Mouse (Mus musculus): ENCODE data around the gene Oprd1. TPM values are rescaled to one million over a fixed set of nuclear protein-coding genes. Genes with fewer than 3 reads are reported as not detected.
A peak's percentile ranks its signal among the peaks of the same experiment; 100 is the strongest.

Gene Oprd1
- polyA plus RNA-seq, 1 experiment from 2014 or later: 0.05 TPM

DNA sequence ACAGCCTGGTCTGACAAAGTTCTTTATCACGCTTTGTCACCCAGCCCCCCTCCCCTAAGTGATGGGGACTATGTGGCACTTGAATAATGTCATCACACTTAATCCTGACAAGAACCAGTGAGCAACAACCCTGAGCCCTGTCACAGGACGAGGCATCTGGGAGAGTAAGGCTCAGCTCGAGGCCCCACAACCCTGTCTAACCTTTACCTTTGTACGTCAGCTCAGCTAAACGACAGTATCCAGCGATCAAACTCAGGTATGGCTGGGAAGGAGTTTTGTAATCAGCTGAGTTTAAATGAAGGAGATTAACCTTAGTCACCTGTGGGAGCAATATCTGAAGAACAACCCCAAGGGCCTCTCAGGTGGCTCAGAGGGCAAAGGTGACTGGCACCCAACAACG is 12.0 kb downstream of the Oprd1 start:
- Histone ChIP-seq H3K4me1 (replicated peaks) (no peaks in the 10 kb centered on the region), H3K9me3 (replicated peaks) (no peaks in the 10 kb centered on the region), H3K27me3 (peaks cover 9% of the 10 kb centered on the region; the same call in 1 of the 2 replicates), H3K4me2 (no peak overlapping the region), H3K4me3 (replicated peaks) (no peak overlapping the region), H3K27ac (no peak overlapping the region), H3K9ac (no peak overlapping the region), H3K36me3 (no peaks in the 10 kb centered on the region)
- ATAC-seq (ENCODE audit: low read depth) (no peak), DNase-seq (no peak)
- 67% methylated on average over 7 of the region's 7 CpGs for WGBS (ENCODE audit: insufficient replicate concordance)

DNA sequence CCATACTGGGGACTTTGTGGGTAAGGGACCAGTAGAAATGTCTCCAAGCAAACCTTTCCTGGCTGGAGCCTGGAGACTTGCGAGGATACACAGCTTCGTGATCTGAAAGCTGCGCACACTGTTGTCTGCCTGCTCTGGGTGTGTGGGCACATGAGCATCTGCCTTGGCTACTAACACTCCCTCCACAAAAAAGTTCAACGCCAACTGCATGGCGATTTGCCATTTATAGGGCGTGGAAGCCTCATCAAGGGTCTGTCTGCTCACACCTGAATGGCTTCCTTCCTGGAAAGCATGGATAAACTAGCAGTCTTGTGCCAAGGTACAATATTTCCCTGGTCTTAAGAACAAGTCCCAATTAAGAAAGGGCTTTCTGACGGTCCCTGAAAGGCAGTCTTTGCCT is 12.5 kb downstream of the Oprd1 start:
- no peaks in the 10 kb centered on the region for H3K4me1 ChIP-seq (replicated peaks)
- peaks cover 9% of the 10 kb centered on the region; the same call in 1 of the 2 replicates for H3K27me3 ChIP-seq
- no peaks in the 10 kb centered on the region for H3K36me3 ChIP-seq
- 77% methylated on average over 7 of the region's 7 CpGs for WGBS (ENCODE audit: insufficient replicate concordance)
- no peak for DNase-seq
- H3K4me3 ChIP-seq (replicated peaks): no peak overlapping the region
- H3K4me2 ChIP-seq: no peak overlapping the region
- H3K27ac ChIP-seq: no peak overlapping the region
- ATAC-seq (ENCODE audit: low read depth): no peak
- no peak overlapping the region for H3K9ac ChIP-seq
- no peaks in the 10 kb centered on the region for H3K9me3 ChIP-seq (replicated peaks)

DNA sequence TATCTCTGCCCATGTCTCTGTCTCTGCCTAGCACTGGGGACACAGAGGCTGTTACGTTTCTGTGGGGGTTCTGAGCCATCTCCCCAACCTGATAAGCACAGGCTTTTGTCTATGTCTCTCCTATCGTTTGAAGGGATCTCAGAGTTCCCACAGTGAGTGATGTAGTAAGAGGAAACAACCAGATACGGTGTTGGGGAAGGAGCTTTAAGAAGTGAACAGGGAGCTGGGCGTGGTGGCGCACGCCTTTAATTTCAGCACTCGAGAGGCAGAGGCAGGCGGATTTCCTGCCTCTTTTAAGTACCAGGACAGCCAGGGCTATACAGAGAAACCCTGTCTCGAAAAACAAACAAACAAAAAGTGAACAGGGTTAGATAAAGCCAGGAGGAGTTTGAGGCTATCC is 13.2 kb downstream of the Oprd1 start:
- no peaks in the 10 kb centered on the region for H3K36me3 ChIP-seq
- ATAC-seq (ENCODE audit: low read depth): no peak
- peaks cover 9% of the 10 kb centered on the region; the same call in 1 of the 2 replicates for H3K27me3 ChIP-seq
- no peak overlapping the region for H3K4me3 ChIP-seq (replicated peaks)
- no peak overlapping the region for H3K27ac ChIP-seq
- no peaks in the 10 kb centered on the region for H3K9me3 ChIP-seq (replicated peaks)
- H3K4me1 ChIP-seq (replicated peaks): no peaks in the 10 kb centered on the region
- H3K4me2 ChIP-seq: no peak overlapping the region
- 49% methylated on average over 9 of the region's 9 CpGs for WGBS (ENCODE audit: insufficient replicate concordance)
- no peak overlapping the region for H3K9ac ChIP-seq
- no peak for DNase-seq

DNA sequence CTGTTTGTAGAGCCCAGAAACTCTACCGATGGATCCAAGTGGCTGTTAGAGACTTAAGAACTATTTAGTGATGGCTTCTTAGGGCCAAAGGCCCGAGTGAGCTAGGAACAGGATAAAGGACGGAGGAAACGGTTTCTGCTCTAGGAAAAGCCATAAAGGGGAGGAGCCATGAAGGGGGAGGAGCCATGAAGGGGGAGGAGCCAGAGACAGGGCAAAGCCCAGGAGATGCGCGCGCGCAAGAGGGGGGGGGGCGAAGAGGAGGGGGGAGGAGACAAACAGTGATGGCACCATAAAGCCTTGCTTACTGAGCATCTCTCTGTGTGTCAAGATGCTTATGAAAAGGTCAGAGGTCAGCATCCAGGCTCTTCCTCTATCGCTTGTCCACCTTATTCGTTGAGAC is 13.6 kb downstream of the Oprd1 start:
- no peaks in the 10 kb centered on the region for H3K36me3 ChIP-seq
- ATAC-seq (ENCODE audit: low read depth) (no peak), DNase-seq (peak; percentile 9)
- H3K4me1 ChIP-seq (replicated peaks): no peaks in the 10 kb centered on the region
- no peak overlapping the region for H3K4me3 ChIP-seq (replicated peaks)
- H3K9me3 ChIP-seq (replicated peaks): no peaks in the 10 kb centered on the region
- H3K4me2 ChIP-seq: no peak overlapping the region
- WGBS (ENCODE audit: insufficient replicate concordance): 55% methylated on average over 11 of the region's 11 CpGs
- H3K27me3 ChIP-seq: peaks cover 9% of the 10 kb centered on the region; the same call in 1 of the 2 replicates
- H3K9ac ChIP-seq: no peak overlapping the region
- no peak overlapping the region for H3K27ac ChIP-seq

DNA sequence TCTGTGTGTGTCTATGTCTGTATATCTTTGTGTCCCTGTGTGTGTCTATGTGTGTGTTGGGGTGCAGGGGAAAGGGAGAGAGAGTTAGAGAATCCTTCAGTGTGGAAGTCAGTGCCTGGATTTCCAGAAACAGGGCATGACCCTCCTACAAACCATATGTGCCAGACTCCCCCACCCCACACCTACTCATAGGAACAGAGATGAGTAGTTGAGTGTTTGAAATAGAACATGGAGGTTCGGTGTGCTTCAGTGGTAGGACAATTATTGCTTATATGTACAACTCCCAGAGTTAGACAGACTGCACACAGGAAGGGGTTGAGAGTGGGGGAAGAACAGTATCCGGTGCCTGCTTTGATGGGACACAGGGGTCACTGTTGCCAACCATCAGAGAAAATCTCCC is 14.2 kb downstream of the Oprd1 start:
- DNase-seq: no peak
- Histone ChIP-seq H3K4me2 (no peak overlapping the region), H3K36me3 (no peaks in the 10 kb centered on the region), H3K4me3 (replicated peaks) (no peak overlapping the region), H3K4me1 (replicated peaks) (no peaks in the 10 kb centered on the region), H3K9me3 (replicated peaks) (no peaks in the 10 kb centered on the region), H3K9ac (no peak overlapping the region), H3K27ac (no peak overlapping the region), H3K27me3 (peaks cover 9% of the 10 kb centered on the region; the same call in 1 of the 2 replicates)
- ATAC-seq (ENCODE audit: low read depth): no peak
- 65% methylated on average over 2 of the region's 2 CpGs for WGBS (ENCODE audit: insufficient replicate concordance)

DNA sequence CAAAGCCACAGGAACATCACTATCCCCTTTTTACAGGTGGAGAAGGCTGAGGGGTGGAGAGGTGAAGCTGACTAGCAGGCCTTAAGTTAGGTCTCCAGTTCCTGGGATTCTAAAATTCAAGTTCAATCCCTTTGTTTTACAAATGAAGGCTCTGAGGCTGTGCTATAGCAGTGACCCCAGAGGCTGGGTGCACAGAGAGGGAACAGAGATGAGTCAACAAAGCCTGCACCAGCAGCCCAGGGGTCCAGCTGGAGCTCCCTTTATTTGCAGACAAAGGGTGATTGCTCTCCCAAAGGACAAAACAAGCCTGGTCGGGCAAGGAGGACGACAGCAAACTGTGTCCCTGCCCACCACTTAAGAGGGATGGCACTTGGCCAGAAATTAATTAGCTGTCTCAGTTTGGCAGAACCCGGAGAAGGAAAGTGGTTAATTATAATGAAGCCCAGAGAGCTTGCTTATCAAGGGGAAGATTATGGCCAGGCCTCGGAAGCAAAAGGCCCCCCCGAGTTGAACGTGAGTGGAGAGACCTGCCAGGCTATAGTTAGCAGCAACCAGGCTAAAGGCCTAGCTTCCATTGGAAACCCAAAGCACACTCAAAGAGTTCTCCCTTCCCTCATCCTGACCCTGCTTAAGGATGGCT is 15.2 kb downstream of the Oprd1 start:
- no peak overlapping the region for H3K9ac ChIP-seq
- no peaks in the 10 kb centered on the region for H3K9me3 ChIP-seq (replicated peaks)
- H3K4me3 ChIP-seq (replicated peaks): no peak overlapping the region
- DNase-seq: no peak
- no peak for ATAC-seq (ENCODE audit: low read depth)
- no peaks in the 10 kb centered on the region for H3K36me3 ChIP-seq
- no peak overlapping the region for H3K4me2 ChIP-seq
- no peaks in the 10 kb centered on the region for H3K4me1 ChIP-seq (replicated peaks)
- H3K27me3 ChIP-seq: peaks cover 9% of the 10 kb centered on the region; the same call in 1 of the 2 replicates
- H3K27ac ChIP-seq: no peak overlapping the region
- 41% methylated on average over 6 of the region's 6 CpGs for WGBS (ENCODE audit: insufficient replicate concordance)

DNA sequence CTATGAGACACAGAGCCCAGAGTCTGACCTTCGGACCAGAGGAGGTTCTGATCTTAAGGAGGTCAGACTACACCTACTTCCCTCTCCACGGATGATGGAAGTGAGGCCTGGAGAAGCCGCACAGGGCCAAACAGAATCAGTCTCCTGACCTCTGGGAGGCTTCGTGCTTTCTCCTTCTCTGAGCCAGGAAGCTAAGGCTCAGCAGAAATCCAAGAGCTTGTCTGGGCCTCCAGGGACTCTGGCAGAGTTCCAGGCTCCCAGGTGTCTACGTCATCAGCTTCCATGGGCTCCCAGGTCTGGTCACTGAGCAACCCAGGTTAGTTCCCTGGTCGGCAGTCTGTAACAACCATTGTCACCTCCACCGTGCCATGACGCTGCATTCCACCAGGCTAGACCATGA is 17.2 kb downstream of the Oprd1 start:
- ATAC-seq (ENCODE audit: low read depth) (no peak), DNase-seq (no peak)
- Histone ChIP-seq H3K9ac (no peak overlapping the region), H3K9me3 (replicated peaks) (no peaks in the 10 kb centered on the region), H3K27me3 (no peaks in the 10 kb centered on the region), H3K4me2 (no peak overlapping the region), H3K4me3 (replicated peaks) (no peak overlapping the region), H3K36me3 (no peaks in the 10 kb centered on the region), H3K27ac (no peak overlapping the region), H3K4me1 (replicated peaks) (no peaks in the 10 kb centered on the region)
- 66% methylated on average over 8 of the region's 8 CpGs for WGBS (ENCODE audit: insufficient replicate concordance)

DNA sequence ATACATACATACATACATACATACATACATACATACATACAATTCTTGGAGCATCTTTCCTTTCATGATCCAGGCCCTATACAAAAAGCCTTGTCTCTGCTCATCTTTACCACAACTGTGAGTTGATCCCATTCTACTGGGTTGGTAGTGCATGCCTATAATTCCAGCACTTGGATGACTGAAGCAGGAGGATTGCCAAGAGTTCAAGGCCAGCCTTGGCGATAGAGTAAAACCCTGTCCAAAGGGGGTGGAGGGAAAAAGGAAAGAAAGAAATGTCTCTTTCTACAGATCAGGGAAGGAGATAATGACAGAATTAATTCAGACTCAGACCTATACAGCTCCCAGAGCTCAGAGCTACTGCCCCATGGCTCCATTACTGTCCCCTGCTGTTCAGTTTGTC is 21.1 kb downstream of the Oprd1 start:
- Histone ChIP-seq H3K4me3 (replicated peaks) (no peak overlapping the region), H3K4me1 (replicated peaks) (no peaks in the 10 kb centered on the region), H3K27ac (no peak overlapping the region), H3K27me3 (no peaks in the 10 kb centered on the region; the same call in 1 of the 2 replicates), H3K9me3 (replicated peaks) (no peaks in the 10 kb centered on the region), H3K36me3 (no peaks in the 10 kb centered on the region), H3K4me2 (no peak overlapping the region), H3K9ac (no peak overlapping the region)
- ATAC-seq (ENCODE audit: low read depth) (no peak), DNase-seq (no peak)
- 94% methylated on average over 1 of the region's 1 CpGs for WGBS (ENCODE audit: insufficient replicate concordance)

DNA sequence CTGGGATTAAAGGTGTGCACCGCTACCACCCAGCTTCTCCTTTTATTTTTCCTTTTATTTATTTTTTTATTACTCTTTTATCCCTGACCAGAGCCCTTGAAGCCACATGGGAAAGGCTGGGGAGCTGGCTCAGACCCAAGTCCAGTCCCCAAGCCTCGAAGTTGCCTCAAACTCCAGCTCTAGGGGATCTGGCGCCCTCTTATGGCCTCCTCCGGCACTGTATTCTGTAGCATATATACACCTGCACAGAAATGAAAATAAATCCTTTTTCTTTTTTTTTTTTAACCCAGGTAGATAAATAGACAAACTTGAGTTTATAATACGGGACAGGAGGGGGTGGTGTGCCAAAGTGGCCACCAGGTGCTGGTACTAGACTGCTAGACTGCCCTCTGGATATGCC is 22.6 kb downstream of the Oprd1 start:
- no peak for DNase-seq
- Histone ChIP-seq H3K36me3 (no peaks in the 10 kb centered on the region), H3K9me3 (replicated peaks) (no peaks in the 10 kb centered on the region), H3K4me3 (replicated peaks) (no peak overlapping the region), H3K27me3 (peaks cover 8% of the 10 kb centered on the region), H3K4me1 (replicated peaks) (no peaks in the 10 kb centered on the region), H3K4me2 (no peak overlapping the region), H3K27ac (no peak overlapping the region), H3K9ac (no peak overlapping the region)
- no peak for ATAC-seq (ENCODE audit: low read depth)
- 55% methylated on average over 5 of the region's 5 CpGs for WGBS (ENCODE audit: insufficient replicate concordance)

DNA sequence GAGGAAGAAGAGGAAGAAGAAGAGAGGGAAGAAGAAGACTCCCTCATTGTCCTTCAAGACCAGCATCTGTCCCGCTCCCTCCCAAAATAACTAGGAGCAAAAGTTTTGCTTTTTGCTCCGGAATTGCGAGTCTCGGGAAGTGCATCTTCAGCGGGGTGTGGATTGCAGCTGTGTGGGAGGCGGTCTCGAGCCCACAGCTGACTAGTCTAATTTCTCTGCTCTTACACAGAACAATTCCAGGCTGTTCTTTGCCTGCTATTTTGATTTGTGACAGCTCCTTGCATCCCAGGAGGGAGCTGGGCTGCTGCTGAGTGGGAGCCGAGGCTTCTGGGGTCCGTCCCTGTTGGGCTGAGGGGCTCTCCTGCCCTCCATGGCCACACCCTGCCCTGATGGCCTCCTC is 24.7 kb downstream of the Oprd1 start:
- whole genome bisulfite sequencing (ENCODE audit: insufficient replicate concordance): 52% methylated on average over 9 of the region's 9 CpGs
- H3K4me1 ChIP-seq (replicated peaks): no peaks in the 10 kb centered on the region
- no peak overlapping the region for H3K27ac ChIP-seq
- H3K4me2 ChIP-seq: no peak overlapping the region
- H3K9me3 ChIP-seq (replicated peaks): no peaks in the 10 kb centered on the region
- no peak overlapping the region for H3K4me3 ChIP-seq (replicated peaks)
- H3K9ac ChIP-seq: no peak overlapping the region
- no peaks in the 10 kb centered on the region for H3K36me3 ChIP-seq
- DNase-seq: no peak
- peaks cover 24% of the 10 kb centered on the region for H3K27me3 ChIP-seq
- no peak for ATAC-seq (ENCODE audit: low read depth)

DNA sequence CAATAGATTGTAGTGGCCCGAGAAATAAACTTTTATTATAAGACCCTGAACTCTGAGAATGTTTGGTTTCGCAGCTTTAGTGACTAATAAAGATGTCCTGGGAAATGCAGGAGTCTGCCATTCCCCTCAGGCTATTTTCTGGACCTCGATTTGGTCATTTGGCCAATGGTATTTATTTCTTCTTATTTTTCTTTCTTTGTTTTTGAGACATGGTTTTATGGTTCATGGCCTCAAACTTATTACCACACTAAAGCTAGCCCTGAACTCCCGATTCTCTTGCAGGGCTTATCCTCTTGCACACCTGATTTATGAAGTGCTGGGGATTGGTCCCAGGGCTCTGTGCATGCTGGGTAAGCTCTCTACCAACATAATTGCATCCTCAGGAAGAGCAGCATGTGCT is 28.0 kb downstream of the Oprd1 start:
- Histone ChIP-seq H3K27me3 (peaks cover 54% of the 10 kb centered on the region), H3K9me3 (replicated peaks) (no peaks in the 10 kb centered on the region), H3K4me1 (replicated peaks) (peaks cover 9% of the 10 kb centered on the region), H3K36me3 (no peaks in the 10 kb centered on the region), H3K4me3 (replicated peaks) (no peak overlapping the region), H3K27ac (no peak overlapping the region), H3K4me2 (no peak overlapping the region), H3K9ac (no peak overlapping the region)
- WGBS (ENCODE audit: insufficient replicate concordance): 64% methylated on average over 4 of the region's 4 CpGs
- ATAC-seq (ENCODE audit: low read depth) (no peak), DNase-seq (no peak)

DNA sequence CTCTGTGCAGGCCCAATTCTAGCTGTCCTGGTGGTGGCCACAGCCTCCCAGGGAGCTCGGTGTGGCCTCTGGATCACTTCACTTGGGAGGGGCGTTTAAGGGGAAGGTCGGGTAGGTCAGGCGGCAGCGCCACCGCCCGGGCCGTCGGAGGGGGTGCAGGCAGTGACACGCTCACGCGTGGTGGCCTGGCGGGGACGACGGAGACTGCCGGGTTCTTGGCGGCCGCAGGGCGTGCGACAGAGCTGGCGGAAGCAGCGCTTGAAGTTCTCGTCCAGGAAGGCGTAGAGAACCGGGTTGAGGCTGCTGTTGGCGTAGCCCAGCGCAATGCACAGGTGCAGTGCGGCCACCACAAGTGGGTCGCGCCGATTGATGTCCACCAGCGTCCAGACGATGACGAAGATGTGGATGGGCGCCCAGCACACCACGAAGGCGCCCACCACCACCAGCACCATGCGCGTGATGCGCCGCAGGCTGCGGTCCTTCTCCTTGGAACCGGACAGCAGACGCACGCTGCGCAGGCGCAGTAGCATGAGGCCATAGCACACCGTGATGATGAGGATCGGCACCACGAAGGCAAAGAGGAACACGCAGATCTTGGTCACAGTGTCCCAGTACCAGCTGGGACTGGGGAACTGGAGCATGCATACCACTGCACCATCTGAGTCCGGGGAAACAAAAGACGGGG is 30.7 kb downstream of the Oprd1 start:
- no peak for DNase-seq
- Histone ChIP-seq H3K4me3 (replicated peaks) (peak overlapping the region; percentile 23), H3K9ac (no peak overlapping the region), H3K4me1 (replicated peaks) (peaks cover 9% of the 10 kb centered on the region), H3K9me3 (replicated peaks) (no peaks in the 10 kb centered on the region), H3K27ac (no peak overlapping the region), H3K4me2 (peak overlapping the region; percentile 53), H3K36me3 (no peaks in the 10 kb centered on the region), H3K27me3 (peaks cover 64% of the 10 kb centered on the region)
- WGBS (ENCODE audit: insufficient replicate concordance): 37% methylated on average over 53 of the region's 53 CpGs
- no peak for ATAC-seq (ENCODE audit: low read depth)
